Mouse (Mus musculus) limb, embryonic 14.5 days (tissue): ENCODE results near the gene Heg1. TPM values are rescaled to one million over a fixed set of nuclear protein-coding genes. Genes with fewer than 3 reads are reported as not detected.

Experiments used
- ATAC-seq: fragments of 200-750 bp; cut with Nextera tagmentation; 2 replicates; pipeline ENCODE4 v1.8.0; 2017; ENCODE audit warnings: low read depth, moderate number of reproducible peaks, moderate TSS enrichment; ENCODE audit not compliant: low FRiP score
- DNase-seq: peaks from one replicate; pipeline ENCODE4 v3.0.0-alpha.2; 2015; ENCODE audit warnings: low spot score
- H3K27ac ChIP-seq: fragments of 300-500 bp; sonication (generic); replicated peaks from 2 replicates; pipeline ENCODE4 v1.5.1; 2014; ENCODE audit warnings: low read depth, mild to moderate bottlenecking, low read length, moderate library complexity, mixed read lengths
- H3K27me3 ChIP-seq: fragments of 300-500 bp; sonication (generic); 2 replicates; pipeline ENCODE4 v1.6.1; 2014; ENCODE audit warnings: low read length, mixed read lengths; ENCODE audit not compliant: control insufficient read depth, insufficient read depth
- H3K36me3 ChIP-seq: fragments of 300-500 bp; sonication (generic); 2 replicates; pipeline ENCODE4 v1.6.1; 2014; ENCODE audit warnings: mild to moderate bottlenecking, low read length, moderate library complexity, mixed read lengths; ENCODE audit not compliant: control insufficient read depth, insufficient read depth
- H3K4me1 ChIP-seq: fragments of 300-500 bp; sonication (generic); 2 replicates; pipeline ENCODE4 v1.6.1; 2014; ENCODE audit warnings: antibody characterized with exemption, low read length, mixed read lengths; ENCODE audit not compliant: control insufficient read depth, insufficient read depth
- H3K4me2 ChIP-seq: fragments of 300-500 bp; sonication (generic); replicated peaks from 2 replicates; pipeline ENCODE4 v1.6.1; 2014; ENCODE audit warnings: low read depth, mild to moderate bottlenecking, low read length, moderate library complexity; ENCODE audit not compliant: severe bottlenecking
- H3K4me3 ChIP-seq: fragments of 300-500 bp; sonication (generic); replicated peaks from 2 replicates; pipeline ENCODE4 v1.5.1; 2014; ENCODE audit warnings: low read length
- H3K9ac ChIP-seq: fragments of 300-500 bp; sonication (generic); 2 replicates; pipeline ENCODE4 v1.6.1; 2014; ENCODE audit warnings: mild to moderate bottlenecking, low read depth, low read length, moderate library complexity; ENCODE audit not compliant: severe bottlenecking
- H3K9me3 ChIP-seq: fragments of 300-500 bp; sonication (generic); 2 replicates; pipeline ENCODE4 v1.6.1; 2016; ENCODE audit warnings: low read length; ENCODE audit not compliant: control insufficient read depth
- POLR2A ChIP-seq: fragments of 200-500 bp; IDR thresholded peaks from 2 replicates; pipeline ENCODE4 v1.8.0; 2012; ENCODE audit warnings: inconsistent platforms, mild to moderate bottlenecking, moderate library complexity, borderline replicate concordance; ENCODE audit not compliant: insufficient read depth, insufficient read length; ENCODE audit errors: extremely low read depth
- WGBS: fragments of 180-500 bp; shearing (Covaris S2); extraction: QIAGEN DNeasy Blood & Tissue Kit; methylation state at CpG from one replicate; pipeline ENCODE4 v1.1.7; 2014; 5-methylcytosine and 5-hydroxymethylcytosine counted together
- polyA plus RNA-seq, 2 experiments: library from polyadenylated mRNA; depleted of rRNA in 1 of 2; stranded (reverse) in 1 of 2; unstranded in 1 of 2; fragments of >200 nt; fragmentation: Nextera tagmentation in 1 of 2; extraction: Ambion mirVana in 1 of 2; gene quantifications; 2 replicates each; pipeline versions ENCODE4 v1.2.1 to v1.2.3; 2012 to 2014

The Heg1 gene
- polyA plus RNA-seq, 2 experiments = 20.8 to 22.0 TPM

DNA sequence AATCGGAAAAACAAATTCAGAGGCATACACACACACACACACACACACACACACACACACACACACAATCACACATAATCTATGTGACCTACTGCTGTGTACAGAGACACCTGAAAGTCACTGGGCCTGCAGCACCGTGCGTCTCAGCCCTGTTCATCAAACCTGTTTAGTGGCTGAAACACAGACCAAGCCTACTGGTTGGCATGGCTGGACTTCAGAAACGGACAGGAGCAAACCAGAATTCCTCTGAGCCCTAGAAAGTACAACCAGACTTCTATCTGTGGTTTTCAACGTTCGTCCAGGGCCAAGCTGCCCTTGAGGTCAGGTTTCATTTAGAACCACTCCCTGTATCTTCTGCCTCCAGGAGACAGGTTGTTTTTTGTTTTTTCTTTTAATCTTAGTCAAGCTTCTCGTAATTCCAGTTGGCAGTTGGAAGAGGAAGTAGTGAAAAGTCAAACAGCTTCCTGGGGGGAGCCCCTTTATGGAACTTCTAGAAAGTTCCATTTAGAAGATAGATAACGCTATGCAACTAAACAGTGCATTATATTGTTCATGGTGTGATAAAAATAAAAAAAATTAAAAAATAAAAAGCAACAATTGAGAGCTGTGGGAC is 101.0 kb downstream of the Heg1 start:
- no peak overlapping the region for H3K9ac ChIP-seq
- no peaks in the 10 kb centered on the region for H3K36me3 ChIP-seq
- no peaks in the 10 kb centered on the region for H3K9me3 ChIP-seq
- no peak overlapping the region for H3K4me2 ChIP-seq
- H3K27ac ChIP-seq = no peak overlapping the region
- no peak overlapping the region for H3K4me3 ChIP-seq
- no peaks in the 10 kb centered on the region for H3K27me3 ChIP-seq
- ATAC-seq (no peak), DNase-seq (no peak)
- TF ChIP-seq POLR2A = no peak
- 58% methylated on average over 8 of the region's 8 CpGs for WGBS
- no peaks in the 10 kb centered on the region for H3K4me1 ChIP-seq

DNA sequence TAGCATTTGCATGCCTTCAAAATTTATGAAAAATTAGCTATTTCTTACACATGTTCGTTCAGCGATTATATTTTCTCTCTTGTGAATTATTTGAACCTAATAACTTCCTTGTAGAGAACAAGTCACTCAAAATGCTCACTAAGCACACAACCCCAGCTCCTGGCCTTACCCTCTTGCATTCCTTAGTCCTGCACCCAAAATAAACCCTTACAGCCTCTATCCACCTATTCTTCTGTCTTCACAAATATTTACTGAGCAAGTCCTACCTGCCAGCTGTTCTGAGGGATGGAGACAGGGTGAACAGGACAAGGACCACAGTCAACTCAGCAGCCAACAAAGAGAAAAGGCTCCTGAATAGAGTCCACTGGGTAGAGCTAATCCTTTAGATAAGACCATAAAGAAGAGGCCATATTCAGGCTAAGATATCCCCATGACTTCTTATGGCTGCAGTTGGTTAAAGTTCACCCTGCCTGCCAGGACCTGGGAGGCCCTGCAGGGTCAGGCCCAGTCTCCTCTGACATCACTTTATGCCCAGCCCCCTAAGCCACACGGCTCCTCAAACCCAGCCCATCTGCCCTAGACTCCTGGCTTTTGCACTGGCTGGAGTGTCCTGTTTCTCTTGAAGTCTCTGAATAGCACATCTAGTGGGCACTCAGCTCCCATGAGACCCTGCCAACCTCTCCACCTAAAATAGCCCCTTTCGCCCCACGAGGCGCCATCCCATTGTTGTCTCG is 102.7 kb downstream of the Heg1 start:
- no peak for TF ChIP-seq POLR2A
- WGBS = 76% methylated on average over 7 of the region's 7 CpGs
- H3K4me2 ChIP-seq = no peak overlapping the region

DNA sequence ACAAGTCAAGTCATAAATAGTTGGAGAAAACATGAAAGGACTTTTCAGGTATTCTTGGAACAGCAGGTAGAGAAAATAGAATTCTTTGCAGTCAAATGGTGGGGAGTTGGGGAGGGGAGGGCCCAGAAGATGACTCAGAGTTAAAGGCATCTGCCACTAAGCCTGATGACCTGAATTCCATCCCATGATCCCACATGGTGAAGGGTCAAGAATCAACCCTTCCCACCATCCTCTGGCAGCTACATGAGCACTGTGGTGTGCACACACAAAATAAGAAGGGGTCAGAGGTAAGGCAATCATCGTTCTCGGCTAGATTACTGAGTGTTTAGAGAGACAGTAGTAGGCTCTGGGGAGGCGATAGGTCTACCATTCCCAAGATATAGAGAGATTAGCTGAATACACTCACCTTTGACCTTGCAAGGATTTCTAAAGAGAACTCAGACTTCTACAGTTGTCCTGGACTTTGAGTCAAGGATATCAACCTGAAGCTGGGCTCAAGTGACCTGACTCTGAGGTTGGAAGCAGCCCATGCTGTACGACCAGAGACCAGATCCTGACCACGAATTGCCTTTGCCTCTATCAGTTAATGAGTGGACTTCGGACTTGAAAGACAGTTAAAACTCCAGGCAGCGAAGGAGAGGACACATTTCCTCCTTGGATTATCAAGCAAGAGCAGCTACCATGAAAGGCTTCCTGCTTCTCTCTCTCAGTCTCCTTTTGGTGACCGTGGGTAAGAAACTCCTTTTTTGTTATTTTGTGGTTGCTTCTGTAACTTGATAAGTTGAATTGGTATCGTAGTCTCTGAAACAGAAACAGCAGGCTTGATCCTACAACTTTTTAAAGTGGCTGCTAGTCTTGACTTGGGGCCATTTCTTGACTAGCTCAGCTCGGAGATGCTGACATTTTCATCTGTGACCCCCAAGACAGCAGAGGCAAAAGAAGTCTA is 109.9 kb downstream of the Heg1 start, which contains the start of gene Muc13:
Gene Muc13 (plus strand): TSS at position 192 of the 946 bp plus-strand sequence.
- no peak for DNase-seq
- WGBS = 86% methylated on average over 10 of the region's 10 CpGs
- TF ChIP-seq POLR2A = no peak
- Histone ChIP-seq H3K27ac (no peak within 1 kb of the TSS), H3K36me3 (no peaks in the 10 kb centered on the region), H3K9me3 (no peaks in the 10 kb centered on the region), H3K4me3 (no peak within 1 kb of the TSS), H3K27me3 (no peaks in the 10 kb centered on the region), H3K9ac (no peak within 1 kb of the TSS), H3K4me2 (no peak within 1 kb of the TSS), H3K4me1 (no peaks in the 10 kb centered on the region)
- ATAC-seq = no peak

More for the DNA sequence above, 102.7 kb downstream of the Heg1 start:
- no peaks in the 10 kb centered on the region for H3K9me3 ChIP-seq
- no peaks in the 10 kb centered on the region for H3K4me1 ChIP-seq
- H3K36me3 ChIP-seq = no peaks in the 10 kb centered on the region
- H3K27ac ChIP-seq = no peak overlapping the region
- DNase-seq (no peak), ATAC-seq (no peak)
- no peak overlapping the region for H3K4me3 ChIP-seq
- no peaks in the 10 kb centered on the region for H3K27me3 ChIP-seq
- H3K9ac ChIP-seq = no peak overlapping the region

DNA sequence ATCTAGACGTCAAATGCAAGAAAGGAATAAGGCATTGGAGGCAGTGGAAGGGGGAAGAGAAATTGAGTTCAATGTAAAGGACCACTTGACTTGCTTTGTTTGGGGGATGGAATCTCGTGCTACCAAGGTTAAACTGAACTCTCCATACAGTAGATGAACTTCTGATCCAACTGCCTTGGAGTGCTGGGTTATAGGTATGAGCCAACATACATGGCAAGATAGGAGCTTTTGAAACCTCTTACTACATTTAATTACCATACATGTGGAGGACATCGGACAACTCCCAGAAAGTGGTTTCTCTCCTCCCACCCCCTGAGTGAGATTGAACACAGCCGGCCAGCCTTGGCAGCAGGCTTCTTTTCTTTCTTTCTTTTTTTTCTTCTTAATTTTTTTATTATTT is 110.9 kb downstream of the Heg1 start:
- Histone ChIP-seq H3K4me3 (no peak overlapping the region), H3K27me3 (no peaks in the 10 kb centered on the region), H3K4me2 (no peak overlapping the region), H3K9ac (no peak overlapping the region), H3K27ac (no peak overlapping the region), H3K9me3 (no peaks in the 10 kb centered on the region), H3K4me1 (no peaks in the 10 kb centered on the region), H3K36me3 (no peaks in the 10 kb centered on the region)
- DNase-seq (no peak), ATAC-seq (no peak)
- TF ChIP-seq POLR2A = no peak
- 77% methylated on average over 4 of the region's 4 CpGs for WGBS

DNA sequence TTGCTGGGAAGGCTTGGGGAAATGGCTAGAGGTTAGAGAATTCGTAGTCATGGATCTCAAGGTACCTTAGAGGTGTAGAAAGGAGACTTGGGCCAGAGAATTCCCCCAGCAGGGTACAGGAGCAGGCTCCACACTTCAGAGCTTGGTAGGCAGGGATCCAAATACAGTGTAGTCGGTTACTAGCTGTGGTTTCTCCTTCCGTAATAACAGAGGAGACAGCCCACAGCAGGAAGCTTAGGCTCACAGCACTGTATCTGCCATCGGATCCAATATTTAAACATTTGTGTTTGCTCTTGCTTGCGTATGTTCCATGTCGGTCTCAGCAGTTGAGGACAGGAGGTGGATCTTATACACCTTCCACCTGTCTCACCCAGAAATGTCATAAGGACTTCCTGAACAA is 111.7 kb downstream of the Heg1 start:
- no peaks in the 10 kb centered on the region for H3K36me3 ChIP-seq
- no peak overlapping the region for H3K9ac ChIP-seq
- H3K27ac ChIP-seq = no peak overlapping the region
- ATAC-seq = no peak
- no peak overlapping the region for H3K4me2 ChIP-seq
- WGBS = 88% methylated on average over 6 of the region's 6 CpGs
- H3K4me3 ChIP-seq = no peak overlapping the region
- TF ChIP-seq POLR2A = no peak
- no peaks in the 10 kb centered on the region for H3K4me1 ChIP-seq
- DNase-seq = no peak
- H3K9me3 ChIP-seq = no peaks in the 10 kb centered on the region
- H3K27me3 ChIP-seq = no peaks in the 10 kb centered on the region
